Mouse (Mus musculus) cerebellum, adult 11-12 months (tissue): ENCODE data around the gene Tet3.

Source experiments
- DNase-seq: peaks from one replicate; pipeline ENCODE4 v3.0.0; 2022

The Tet3 gene

GRCm38 (mm10) chr6:83412854-83413401 lies 46.0 kb downstream of the Tet3 start:
- peak; percentile 43 for DNase-seq

- DNase-seq: no peak
Measured at GRCm38 (mm10) chr6:83412362-83412853, 46.5 kb downstream of the Tet3 start.

GRCm38 (mm10) chr6:83411635-83412361 lies 47.1 kb downstream of the Tet3 start:
- no peak for DNase-seq

- no peak for DNase-seq
Measured at GRCm38 (mm10) chr6:83410046-83410706, 48.7 kb downstream of the Tet3 start.

- no peak for DNase-seq
Measured at GRCm38 (mm10) chr6:83408510-83408909, 50.4 kb downstream of the Tet3 start.

GRCm38 (mm10) chr6:83405511-83406064 lies 53.3 kb downstream of the Tet3 start:
- no peak for DNase-seq

- peak; percentile 43 for DNase-seq
Measured at GRCm38 (mm10) chr6:83404571-83404970, 54.3 kb downstream of the Tet3 start.

GRCm38 (mm10) chr6:83403481-83403880 lies 55.4 kb downstream of the Tet3 start:
- no peak for DNase-seq

GRCm38 (mm10) chr6:83399790-83400189 lies 59.1 kb downstream of the Tet3 start:
- no peak for DNase-seq

- DNase-seq: no peak
Measured at GRCm38 (mm10) chr6:83397728-83398127, 61.2 kb downstream of the Tet3 start.

- no peak for DNase-seq
Measured at GRCm38 (mm10) chr6:83396711-83397110, 62.2 kb downstream of the Tet3 start.

- no peak for DNase-seq
Measured at GRCm38 (mm10) chr6:83395544-83396229, 63.2 kb downstream of the Tet3 start.

- no peak for DNase-seq
Measured at GRCm38 (mm10) chr6:83394122-83394521, 64.8 kb downstream of the Tet3 start.

- no peak for DNase-seq
Measured at GRCm38 (mm10) chr6:83392166-83392780, 66.6 kb downstream of the Tet3 start.

- DNase-seq: no peak
Measured at GRCm38 (mm10) chr6:83385569-83386090, 73.3 kb downstream of the Tet3 start.

GRCm38 (mm10) chr6:83381510-83382491 lies 77.1 kb downstream of the Tet3 start:
- no peak for DNase-seq

- DNase-seq: no peak
Measured at GRCm38 (mm10) chr6:83373704-83374300, 85.1 kb downstream of the Tet3 start.

GRCm38 (mm10) chr6:83371350-83371749 lies 87.5 kb downstream of the Tet3 start:
- no peak for DNase-seq

GRCm38 (mm10) chr6:83370316-83370965 lies 88.4 kb downstream of the Tet3 start:
- DNase-seq: peak; percentile 75

- peak; percentile 59 for DNase-seq
Measured at GRCm38 (mm10) chr6:83363075-83363474, 95.8 kb downstream of the Tet3 start.
